Mouse (Mus musculus) heart, adult 2 months (tissue): ENCODE data around the gene A730009L09Rik. TPM values are rescaled to one million over a fixed set of nuclear protein-coding genes. Genes with fewer than 3 reads are reported as not detected.
A peak's percentile ranks its signal among the peaks of the same experiment; 100 is the strongest.

Source experiments
- DNase-seq, 2 experiments: peaks; one replicate each; pipeline ENCODE4 v3.0.0; 2021
- H3K27ac ChIP-seq: fragments of 200-600 bp; 2 replicates; pipeline ENCODE4 v1.8.1; 2022
- H3K27me3 ChIP-seq: fragments of 200-500 bp; 2 replicates; pipeline ENCODE4 v1.6.1; 2012; ENCODE audit warnings: mild to moderate bottlenecking, low read length, inconsistent platforms, mixed read lengths; ENCODE audit not compliant: control insufficient read depth, insufficient read depth
- H3K36me3 ChIP-seq: fragments of 200-500 bp; 2 replicates; pipeline ENCODE4 v1.6.1; 2012; ENCODE audit warnings: low read length, inconsistent platforms; ENCODE audit not compliant: control insufficient read depth, insufficient read depth
- H3K4me1 ChIP-seq: fragments of 200-500 bp; 2 replicates; pipeline ENCODE4 v1.6.1; 2011; ENCODE audit warnings: low read length; ENCODE audit not compliant: control insufficient read depth, insufficient read depth
- H3K4me3 ChIP-seq: fragments of 200-600 bp; 2 replicates; pipeline ENCODE4 v1.8.1; 2022
- H3K79me2 ChIP-seq: fragments of 200-500 bp; replicated peaks from 2 replicates; pipeline ENCODE4 v1.6.1; 2012; ENCODE audit warnings: mild to moderate bottlenecking, inconsistent platforms, low read length, moderate library complexity, mixed read lengths; ENCODE audit not compliant: control insufficient read depth, insufficient read depth
- H3K9ac ChIP-seq: fragments of 200-500 bp; 2 replicates; pipeline ENCODE4 v1.6.1; 2012; ENCODE audit warnings: low read depth, mild to moderate bottlenecking, control low read depth, inconsistent platforms, low read length, mixed read lengths
- CTCF ChIP-seq: fragments of 200-600 bp; IDR thresholded peaks from 2 replicates; pipeline ENCODE4 v1.8.1; 2022; ENCODE audit warnings: antibody characterized with exemption, mild to moderate bottlenecking, moderate library complexity
- EP300 ChIP-seq: fragments of 200-500 bp; IDR thresholded peaks from 2 replicates; pipeline ENCODE4 v1.6.1; 2011; ENCODE audit warnings: low read depth, low read length, control low read depth; ENCODE audit not compliant: insufficient read depth
- POLR2A ChIP-seq: fragments of 200-500 bp; IDR thresholded peaks from 2 replicates; pipeline ENCODE4 v1.6.1; 2011; ENCODE audit warnings: mild to moderate bottlenecking, low read depth, low read length, control low read depth; ENCODE audit not compliant: insufficient read depth
- WGBS: fragments of 180-500 bp; shearing (Covaris S2); methylation state at CpG from one replicate; pipeline ENCODE4 v1.1.7; 2018; 5-methylcytosine and 5-hydroxymethylcytosine counted together
- intact Hi-C: fragments of 180-260 bp; cut with DNase I; formaldehyde crosslinking; loops from one replicate; pipeline ENCODE4 v1.15.1; 2025
- long read RNA-seq: library from polyadenylated mRNA; stranded (forward); transcript quantifications from one replicate; pipeline ENCODE4 v2.0.0, GENCODE M21; 2021
- polyA plus RNA-seq: library from polyadenylated mRNA; depleted of rRNA; stranded (reverse); fragments of >200 nt; gene quantifications from 2 replicates; pipeline ENCODE4 v1.2.3, GENCODE M21; 2012; rRNA removed
- total RNA-seq, 2 experiments: library from RNA; stranded (reverse); gene quantifications; 2 replicates each; pipeline ENCODE4 v1.2.3; 2021

The A730009L09Rik gene
- total RNA-seq, result not detected
- polyA plus RNA-seq, result not detected in 2 replicates
- long read RNA-seq, result 0 reads

GRCm38 (mm10) chr16:84514821-84515220, at the start of gene A730009L09Rik:
TSS of gene A730009L09Rik (plus strand) at chr16:84515121.
- Histone ChIP-seq H3K4me1 (no peaks in the 10 kb centered on the region), H3K79me2 (no peaks in the 10 kb centered on the region), H3K27me3 (no peaks in the 10 kb centered on the region), H3K27ac (no peak within 1 kb of the TSS), H3K9ac (no peak within 1 kb of the TSS), H3K4me3 (no peak within 1 kb of the TSS), H3K36me3 (no peaks in the 10 kb centered on the region)
- DNase-seq, result no peak
- 66% methylated on average over 8 of the region's 8 CpGs for WGBS
- no peak for TF ChIP-seq EP300
- no peak for TF ChIP-seq CTCF
- no peak for TF ChIP-seq POLR2A
- intact Hi-C loops, result no loop called here

DNA sequence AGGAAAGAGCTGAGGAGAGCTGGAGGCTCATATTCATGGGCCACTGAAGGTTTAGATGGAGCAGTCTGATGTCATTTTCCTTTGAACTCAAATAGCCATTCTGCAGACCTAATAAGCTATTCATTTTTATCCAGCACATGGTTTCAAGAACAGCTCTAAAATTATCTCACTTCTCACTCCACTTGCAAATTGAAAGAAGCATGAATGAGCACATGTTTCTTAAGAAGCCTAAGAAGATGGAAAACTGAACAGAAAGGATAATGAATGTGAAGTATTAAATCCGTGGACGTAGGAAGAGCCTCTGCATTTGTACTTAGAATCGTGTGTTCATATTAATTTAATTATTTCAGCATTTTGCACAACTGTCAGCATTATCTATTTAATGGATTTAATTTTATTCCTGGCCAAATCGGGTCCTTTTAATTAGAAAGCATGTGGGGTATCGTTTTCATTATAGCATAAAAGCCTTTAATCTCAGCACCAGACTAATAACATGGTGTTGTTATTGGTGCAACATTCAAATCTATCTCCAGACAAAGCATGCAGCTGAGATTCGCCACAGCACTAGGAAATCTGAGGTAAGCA, 49.2 kb upstream of the A730009L09Rik start:
- Histone ChIP-seq H3K27ac (no peak overlapping the region), H3K4me3 (no peak overlapping the region), H3K36me3 (no peaks in the 10 kb centered on the region), H3K9ac (no peak overlapping the region), H3K4me1 (no peaks in the 10 kb centered on the region), H3K79me2 (no peaks in the 10 kb centered on the region), H3K27me3 (no peaks in the 10 kb centered on the region)
- WGBS, result 77% methylated on average over 6 of the region's 6 CpGs
- intact Hi-C loops, result no loop called here
- no peak for TF ChIP-seq EP300
- no peak for TF ChIP-seq CTCF
- no peak for TF ChIP-seq POLR2A
- no peak for DNase-seq

DNA sequence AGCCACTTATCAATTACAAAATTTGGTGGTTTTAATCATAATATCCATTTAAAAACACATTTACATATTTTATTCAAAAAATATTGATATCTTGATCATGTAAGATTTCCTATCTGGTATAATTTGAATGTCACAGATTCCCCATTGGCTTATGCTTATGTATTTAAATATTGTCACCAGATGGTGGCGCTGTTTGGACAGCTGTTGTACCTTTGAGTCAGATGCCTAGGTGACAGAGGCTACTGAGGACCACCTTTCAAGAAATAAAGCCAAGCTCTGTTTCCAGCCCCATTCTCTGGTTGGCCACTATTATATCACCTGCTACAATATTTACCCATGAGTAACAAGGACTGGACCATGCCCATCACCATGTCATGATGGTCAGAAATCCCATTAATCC, 46.0 kb upstream of the A730009L09Rik start:
- intact Hi-C loops, result no loop called here
- no peaks in the 10 kb centered on the region for H3K36me3 ChIP-seq
- no peaks in the 10 kb centered on the region for H3K4me1 ChIP-seq
- TF ChIP-seq POLR2A (no peak), CTCF (peak; percentile 32)
- no peak overlapping the region for H3K27ac ChIP-seq
- H3K27me3 ChIP-seq, result no peaks in the 10 kb centered on the region
- no peaks in the 10 kb centered on the region for H3K79me2 ChIP-seq
- DNase-seq, result no peak
- WGBS, result 8% methylated on average over 1 of the region's 1 CpGs
- no peak overlapping the region for H3K4me3 ChIP-seq
- H3K9ac ChIP-seq, result no peak overlapping the region

- H3K79me2 ChIP-seq, result no peaks in the 10 kb centered on the region
- DNase-seq, result no peak
- intact Hi-C loops, result no loop called here
- no peaks in the 10 kb centered on the region for H3K36me3 ChIP-seq
- H3K27ac ChIP-seq, result no peak overlapping the region
- no peaks in the 10 kb centered on the region for H3K4me1 ChIP-seq
- no peaks in the 10 kb centered on the region for H3K27me3 ChIP-seq
- no peak overlapping the region for H3K9ac ChIP-seq
- TF ChIP-seq EP300 (no peak), CTCF (no peak), POLR2A (no peak)
- WGBS, result 67% methylated on average over 1 of the region's 1 CpGs
- H3K4me3 ChIP-seq, result no peak overlapping the region
Observed at GRCm38 (mm10) chr16:84469994-84470393, 44.9 kb upstream of the A730009L09Rik start.

GRCm38 (mm10) chr16:84473406-84473805, 41.5 kb upstream of the A730009L09Rik start:
- 76% methylated on average over 6 of the region's 6 CpGs for WGBS
- Histone ChIP-seq H3K4me1 (no peaks in the 10 kb centered on the region), H3K36me3 (no peaks in the 10 kb centered on the region), H3K27ac (no peak overlapping the region), H3K4me3 (no peak overlapping the region), H3K79me2 (no peaks in the 10 kb centered on the region), H3K9ac (no peak overlapping the region), H3K27me3 (no peaks in the 10 kb centered on the region)
- DNase-seq, result no peak
- no peak for TF ChIP-seq CTCF
- TF ChIP-seq POLR2A, result no peak
- TF ChIP-seq EP300, result no peak
- intact Hi-C loops, result no loop called here

GRCm38 (mm10) chr16:84474712-84475111, 40.2 kb upstream of the A730009L09Rik start:
- no peak overlapping the region for H3K27ac ChIP-seq
- H3K36me3 ChIP-seq, result no peaks in the 10 kb centered on the region
- WGBS, result 51% methylated on average over 4 of the region's 4 CpGs
- TF ChIP-seq POLR2A (no peak), CTCF (no peak), EP300 (no peak)
- H3K27me3 ChIP-seq, result no peaks in the 10 kb centered on the region
- intact Hi-C loops, result no loop called here
- DNase-seq, result no peak
- no peak overlapping the region for H3K4me3 ChIP-seq
- no peak overlapping the region for H3K9ac ChIP-seq
- no peaks in the 10 kb centered on the region for H3K4me1 ChIP-seq
- H3K79me2 ChIP-seq, result no peaks in the 10 kb centered on the region
